Mouse (Mus musculus) retina, postnatal 1 day (tissue): Measurements from ENCODE around the gene Ssb.

Source experiments
- DNase-seq: peaks from one replicate; pipeline ENCODE4 v3.0.0-alpha.2; 2012

Gene Ssb

DNA sequence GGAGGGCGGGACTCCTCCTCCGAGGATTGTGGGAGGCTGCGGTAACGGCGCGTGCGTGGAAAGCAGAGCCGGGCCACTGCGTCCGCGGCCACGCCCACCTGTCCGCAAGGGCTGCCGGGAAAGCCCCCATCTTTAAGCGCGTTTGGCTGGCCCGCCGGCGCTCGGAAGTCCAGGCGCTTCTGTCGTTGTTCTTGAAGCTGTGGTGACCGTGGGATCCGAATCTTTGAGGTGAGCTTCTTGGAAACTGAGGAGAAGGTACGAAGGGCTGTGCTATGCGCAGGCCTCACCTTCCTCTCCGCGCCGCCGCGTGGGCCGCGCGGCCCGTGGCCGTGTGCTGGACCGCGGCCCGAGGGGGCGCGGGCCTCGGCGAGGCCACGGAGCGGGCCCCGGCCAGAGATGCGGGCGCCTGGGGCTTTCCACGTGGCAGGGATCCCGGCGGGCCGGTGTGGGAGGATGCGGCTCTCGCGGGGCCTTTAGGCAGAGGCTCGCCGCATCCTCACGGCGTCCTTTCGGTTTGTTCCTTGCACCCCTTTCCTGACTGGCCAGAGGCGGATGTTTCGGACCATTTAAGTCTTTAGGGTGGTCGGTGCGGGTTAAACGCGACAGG, at the start of gene Ssb:
TSS of gene Ssb (plus strand) at position 78 of the 607 bp plus-strand sequence.
- peak; percentile 95 for DNase-seq

DNA sequence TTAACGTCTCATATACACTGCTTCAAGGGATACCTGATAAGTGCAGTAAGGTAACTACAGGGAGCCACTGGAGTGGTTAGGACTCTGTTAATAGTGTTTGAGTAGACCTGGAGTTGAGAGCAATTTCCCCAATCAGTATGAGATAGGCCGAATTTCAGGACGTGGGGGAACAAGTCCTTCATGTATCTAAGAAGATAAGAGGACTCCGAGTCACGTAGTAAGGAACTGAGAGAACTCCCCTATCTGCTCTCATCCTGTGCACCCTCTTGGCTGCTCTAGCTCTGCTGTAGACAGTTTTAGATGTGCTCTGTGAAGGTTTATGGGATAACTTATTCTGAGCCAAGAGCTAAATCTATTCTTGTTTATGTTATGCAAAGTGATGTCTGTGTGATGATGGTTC, 44.8 kb upstream of the Ssb start:
- DNase-seq, result no peak

DNA sequence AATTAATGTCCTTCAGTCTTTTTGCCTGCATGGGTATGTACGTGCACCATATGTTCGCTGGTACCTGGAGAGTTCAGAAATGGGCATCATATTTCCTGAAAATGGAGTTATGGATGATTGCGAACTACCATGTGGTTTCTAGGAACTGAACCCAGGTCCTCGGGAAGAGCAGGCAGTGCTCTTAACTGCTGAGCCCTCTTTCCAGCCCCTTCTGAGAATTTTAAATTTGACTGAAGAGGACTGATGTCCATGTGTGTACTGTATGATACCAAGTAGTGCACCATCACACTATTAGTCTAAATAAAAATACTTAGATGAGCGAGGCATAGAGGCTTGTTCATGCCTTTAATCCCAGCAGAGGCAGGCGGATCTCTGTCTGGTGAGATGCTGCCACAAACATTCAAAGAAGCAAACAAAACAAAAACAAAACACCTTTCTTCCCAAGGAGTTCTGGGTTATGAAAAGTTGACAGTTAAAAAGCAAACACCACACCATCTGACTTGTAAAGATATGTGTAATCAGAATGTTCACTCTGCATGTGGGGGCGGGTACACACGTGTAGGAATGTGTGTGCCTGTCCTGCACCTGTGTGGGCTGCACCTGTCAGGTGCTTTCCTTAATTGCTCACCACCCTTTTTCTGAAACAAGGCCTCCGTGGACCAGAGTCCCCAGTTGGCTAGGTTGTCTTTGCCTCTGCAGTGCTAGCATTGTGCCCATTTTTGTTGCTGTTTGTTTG, 42.8 kb upstream of the Ssb start:
- no peak for DNase-seq

DNA sequence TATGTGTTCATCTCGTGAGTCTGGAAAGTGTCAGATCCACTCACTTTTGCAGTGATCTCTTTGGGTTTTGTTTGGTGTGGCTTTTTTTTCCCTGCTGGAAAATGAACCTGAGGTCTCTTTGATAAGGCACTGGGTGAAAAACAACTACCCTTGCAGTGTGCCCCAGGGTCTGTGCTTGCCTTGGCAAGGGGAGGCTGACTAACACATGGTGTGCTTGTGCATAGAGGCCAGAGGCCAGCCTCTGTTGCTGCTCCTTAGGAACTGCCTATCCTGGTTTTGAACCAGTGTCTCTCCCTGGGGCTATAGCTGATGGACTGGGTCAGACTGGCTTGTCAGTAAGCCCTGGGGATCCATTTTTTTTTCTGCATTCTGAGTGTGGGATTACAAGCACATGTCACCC, 41.2 kb upstream of the Ssb start:
- DNase-seq, result no peak

DNA sequence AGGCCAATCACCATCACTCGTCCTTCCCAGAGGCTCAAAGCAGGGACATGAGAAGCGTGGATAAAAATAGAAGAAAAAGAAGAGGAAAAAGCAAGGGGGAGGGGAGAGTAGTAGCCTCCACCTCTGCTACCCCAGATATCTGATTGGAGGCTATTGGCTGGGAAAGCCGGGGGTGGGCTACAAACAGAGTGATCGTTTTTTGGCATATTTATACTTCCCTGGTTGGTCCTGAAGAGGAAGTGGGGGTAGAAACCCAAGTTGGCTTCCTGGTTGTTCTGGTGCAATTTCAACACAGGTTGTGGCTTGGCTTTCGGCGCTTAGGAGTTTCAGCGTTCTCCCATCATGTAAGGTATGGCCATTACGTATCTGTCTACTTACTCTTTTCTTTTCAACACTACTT, 39.7 kb upstream of the Ssb start, which contains the start of gene Klhl23:
TSS of gene Klhl23 (plus strand) at position 234 of the 400 bp plus-strand sequence.
- DNase-seq, result peak; percentile 21

DNA sequence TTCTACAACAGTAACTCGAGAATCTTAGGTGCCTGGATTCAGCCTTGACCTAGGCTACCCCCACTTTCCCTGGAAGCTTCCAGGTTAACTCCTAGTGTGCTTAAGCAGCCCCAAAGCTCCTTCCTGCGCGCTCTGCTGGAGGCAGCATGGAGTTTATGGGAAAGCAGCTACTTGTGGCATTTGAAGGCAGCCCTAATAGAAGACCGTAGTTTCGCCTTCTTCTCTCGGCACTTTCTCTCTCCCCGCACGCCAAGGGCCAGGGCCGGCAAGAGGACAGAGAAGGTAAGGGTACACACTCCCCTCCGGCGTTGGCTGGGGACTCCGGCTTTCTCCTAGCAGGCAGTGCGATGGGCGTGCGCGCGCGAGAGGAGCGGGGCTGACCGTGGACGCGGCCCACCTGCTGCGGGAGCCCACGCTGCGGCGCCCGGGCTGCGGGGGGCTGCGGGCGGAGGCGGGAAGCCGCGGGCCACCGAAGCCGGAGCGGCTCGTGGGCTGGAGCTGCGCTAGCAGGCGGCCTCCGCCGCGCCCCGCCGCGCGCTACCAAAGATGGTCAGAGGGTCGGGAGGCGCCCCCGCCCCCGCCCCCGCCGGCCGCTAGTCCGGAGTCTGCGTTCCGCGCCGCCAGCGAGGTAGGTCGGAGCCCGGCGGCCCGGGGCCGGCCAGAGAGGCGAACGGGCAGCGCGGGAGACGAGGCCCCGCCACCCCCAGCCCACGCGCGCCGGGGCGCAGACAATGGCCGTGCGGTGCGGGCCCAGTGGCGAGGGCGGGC, 38.8 kb upstream of the Ssb start:
- peak; percentile 77 for DNase-seq

DNA sequence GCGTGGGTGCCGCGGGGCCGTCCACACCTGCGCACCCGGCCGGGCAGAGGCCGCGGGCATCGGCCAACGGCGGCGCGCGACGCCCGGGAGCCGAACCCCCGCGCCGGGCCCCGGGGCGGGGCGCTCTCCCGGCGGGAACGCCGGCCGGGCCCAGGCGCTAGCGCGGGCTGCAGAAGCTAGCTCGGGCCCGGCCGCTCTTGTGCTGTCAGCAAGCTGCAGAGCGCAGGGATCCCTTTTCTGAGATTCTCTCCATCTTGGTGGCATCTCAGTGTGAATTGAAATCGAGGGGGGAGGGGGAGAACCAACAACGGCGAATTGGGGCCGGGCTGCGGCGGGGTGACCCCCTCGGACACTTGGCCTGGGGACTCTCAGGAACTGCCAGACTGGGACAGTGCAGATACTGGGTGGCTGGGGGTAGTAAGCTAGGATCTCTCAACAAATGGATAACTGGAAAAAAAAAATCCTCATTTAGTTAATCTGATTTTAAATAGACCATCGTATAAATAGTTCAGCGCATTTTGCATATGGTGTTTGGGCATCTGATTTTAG, 38.2 kb upstream of the Ssb start:
- DNase-seq, result no peak

DNA sequence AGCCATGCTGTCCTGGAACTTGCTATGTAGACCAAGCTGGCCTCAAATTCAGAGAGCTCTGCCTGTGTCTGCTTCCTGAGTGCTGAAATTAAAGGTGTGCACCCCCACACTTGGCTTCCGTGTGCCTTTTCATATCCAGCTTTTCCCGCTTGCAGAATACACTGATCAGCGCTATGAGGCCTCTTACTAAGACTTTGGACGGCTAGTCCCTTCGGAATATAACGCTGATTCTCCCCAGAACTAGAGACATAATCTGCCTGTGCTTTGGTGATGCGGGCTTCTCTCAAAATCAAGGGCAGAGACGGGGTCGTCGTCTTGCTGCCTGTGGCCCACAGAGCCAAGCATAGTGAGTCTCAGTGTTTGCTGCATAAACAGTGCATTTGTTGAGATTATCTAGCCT, 35.5 kb upstream of the Ssb start:
- no peak for DNase-seq

DNA sequence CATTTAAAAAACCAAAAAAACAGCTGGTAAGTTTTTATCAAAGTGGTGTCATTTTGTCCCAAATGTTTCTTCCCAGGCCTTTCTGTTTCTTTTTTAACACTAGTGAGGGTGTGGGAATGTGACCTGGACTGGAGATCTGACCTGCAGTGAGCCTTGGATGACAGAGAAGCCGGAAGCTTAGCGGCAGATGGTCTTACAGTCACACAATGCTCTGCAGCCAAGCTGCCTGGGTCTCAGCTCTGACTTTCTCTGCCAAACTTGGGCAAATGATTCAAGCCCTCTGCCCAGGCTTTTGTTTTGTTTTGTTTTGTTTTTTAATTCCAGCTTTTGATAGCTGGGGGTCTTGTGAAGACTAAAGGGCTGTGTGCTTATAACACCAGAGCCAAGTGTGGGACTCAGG, 35.0 kb upstream of the Ssb start:
- peak; percentile 22 for DNase-seq

DNA sequence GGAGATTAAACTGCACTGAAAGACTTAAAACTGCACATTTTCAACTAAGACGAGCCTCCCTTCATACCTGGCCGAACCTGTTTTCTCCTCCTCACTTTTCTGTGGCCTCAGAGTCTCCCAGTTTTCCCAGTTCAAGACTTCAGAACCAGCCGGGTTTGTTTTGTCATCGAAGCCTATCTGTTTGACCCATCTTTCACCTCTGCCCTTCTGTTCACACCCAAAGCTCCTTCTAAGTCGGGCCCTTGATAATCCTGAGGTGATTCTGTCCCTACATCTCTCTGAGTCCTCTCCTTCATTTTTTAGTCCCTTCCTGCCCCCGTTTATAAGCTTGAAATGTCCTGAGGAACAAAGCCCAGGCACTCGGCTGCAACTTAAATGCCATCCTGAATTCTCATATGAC, 33.3 kb upstream of the Ssb start:
- DNase-seq, result no peak

DNA sequence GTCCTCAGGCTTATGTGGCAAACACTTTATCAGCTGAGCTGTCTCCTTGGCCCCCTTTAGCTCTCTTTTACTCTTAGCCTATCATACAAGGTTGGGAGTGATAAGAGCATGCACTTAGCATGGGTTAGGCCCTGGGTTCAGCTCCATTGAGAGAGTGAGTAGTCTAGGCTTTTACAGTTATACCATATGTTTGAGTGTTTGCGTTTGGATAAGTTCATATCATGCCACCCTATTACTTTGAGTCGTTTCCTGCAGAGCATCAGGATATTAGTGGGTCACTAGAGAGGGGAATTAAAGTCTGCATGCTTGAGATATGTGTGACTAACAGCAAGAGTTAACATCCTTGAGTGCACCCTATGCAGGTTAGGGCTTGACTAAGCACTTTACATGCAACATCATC, 31.7 kb upstream of the Ssb start:
- no peak for DNase-seq

DNA sequence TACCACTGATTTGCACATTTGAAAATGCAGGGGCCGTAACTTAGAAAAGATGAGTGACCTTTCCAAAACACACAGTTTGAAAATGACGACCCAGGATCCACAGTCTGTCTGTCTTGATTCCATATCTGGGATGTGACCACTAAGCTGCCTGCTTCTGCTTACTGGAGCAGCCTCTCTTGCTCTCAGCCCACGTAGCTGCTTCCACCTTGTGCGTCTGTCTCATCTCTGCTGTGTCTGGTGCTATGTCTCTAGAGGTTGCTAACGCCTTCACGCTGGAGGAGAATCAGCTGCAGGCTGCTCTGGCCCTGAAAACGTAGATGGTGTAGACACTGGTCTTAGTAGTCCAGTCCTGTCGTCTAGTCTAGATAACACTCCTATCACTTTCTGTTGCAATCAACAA, 31.2 kb upstream of the Ssb start:
- no peak for DNase-seq

DNA sequence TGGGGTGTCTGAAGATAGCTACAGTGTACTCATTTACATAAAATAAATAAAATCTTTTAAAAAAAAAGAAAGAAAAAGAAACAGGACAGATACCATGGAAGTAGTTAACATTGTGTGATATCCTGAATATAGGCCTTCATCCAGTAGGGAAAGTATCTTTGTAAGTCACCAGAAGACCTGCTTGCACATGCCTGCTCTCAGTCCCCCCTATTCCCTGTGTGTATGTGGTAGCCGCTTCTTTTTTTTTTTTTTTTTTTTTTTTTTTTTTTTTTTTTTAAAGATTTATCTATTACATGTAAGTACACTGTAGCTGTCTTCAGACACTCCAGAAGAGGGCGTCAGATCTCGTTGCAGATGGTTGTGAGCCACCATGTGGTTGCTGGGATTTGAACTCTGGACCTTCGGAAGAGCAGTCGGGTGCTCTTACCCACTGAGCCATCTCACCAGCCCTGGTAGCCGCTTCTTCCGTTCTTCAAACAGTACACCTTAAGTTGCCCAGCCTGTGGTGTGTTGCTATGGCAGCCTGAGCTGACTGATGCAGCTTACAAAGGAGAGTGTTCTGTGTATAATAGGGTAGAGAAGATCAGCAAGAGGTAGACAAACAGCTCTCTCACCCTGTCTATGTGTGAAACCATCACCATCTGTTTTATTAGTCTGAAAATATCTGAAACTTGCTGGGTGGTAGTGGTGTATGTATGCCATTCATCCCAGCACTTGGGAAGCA, 24.0 kb upstream of the Ssb start:
- DNase-seq, result no peak

DNA sequence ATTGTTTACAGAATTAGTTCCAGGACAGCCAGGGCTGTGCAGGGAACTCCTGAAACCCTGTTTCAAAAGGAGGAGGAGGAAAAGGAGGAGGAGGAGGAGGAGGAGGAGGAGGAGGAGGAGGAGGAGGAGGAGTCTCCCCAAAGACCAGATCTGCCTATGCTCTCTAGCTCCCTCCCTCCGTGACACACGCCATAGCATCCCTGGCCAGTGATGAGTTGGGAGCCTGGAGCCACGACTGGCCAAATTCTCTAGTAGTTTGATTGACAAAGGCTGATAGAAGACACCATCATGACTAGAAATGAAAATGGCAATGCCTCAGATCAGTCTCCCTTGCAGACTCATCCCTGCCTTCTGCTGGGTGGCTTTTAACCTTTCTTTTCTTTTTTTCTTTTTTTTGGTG, 23.4 kb upstream of the Ssb start:
- DNase-seq, result no peak

DNA sequence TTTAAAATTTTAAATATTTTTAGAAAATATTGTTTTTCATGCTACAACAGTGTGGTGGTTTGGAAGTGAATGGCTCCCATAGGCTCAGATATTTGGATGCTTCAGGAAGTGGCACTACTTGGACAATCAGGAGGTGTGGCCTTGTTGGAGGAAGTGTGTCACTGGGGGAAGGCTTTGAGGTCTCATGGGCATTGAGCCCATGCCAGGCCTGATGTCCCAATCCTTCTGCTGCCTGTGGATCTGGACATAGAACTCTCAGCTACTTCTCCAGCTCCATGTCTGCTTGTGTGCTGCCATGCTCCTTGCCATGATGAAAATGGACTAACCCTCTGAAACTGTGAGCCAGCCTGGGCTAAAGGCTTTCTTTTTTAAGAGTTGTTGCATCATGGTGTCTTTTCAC, 22.7 kb upstream of the Ssb start:
- no peak for DNase-seq

DNA sequence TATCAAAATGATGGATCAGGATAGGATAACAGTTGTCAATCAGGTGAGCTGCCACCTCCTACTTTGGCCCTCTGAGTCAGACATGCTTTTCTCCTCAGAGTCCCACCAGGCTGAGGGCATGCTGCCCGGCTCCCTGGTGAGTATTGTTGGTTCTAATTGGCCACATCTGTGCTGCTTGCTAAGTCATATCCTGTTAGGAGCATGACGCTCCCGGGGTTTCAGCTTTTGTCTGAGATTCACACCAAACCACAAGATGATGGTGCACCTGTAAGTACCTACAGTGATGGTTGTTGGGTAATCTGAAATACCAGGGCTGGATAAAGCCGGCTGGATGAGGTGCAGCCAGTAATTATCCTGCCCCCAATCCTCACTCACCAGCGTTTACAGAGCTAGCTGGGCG, 21.1 kb upstream of the Ssb start:
- peak; percentile 46 for DNase-seq

DNA sequence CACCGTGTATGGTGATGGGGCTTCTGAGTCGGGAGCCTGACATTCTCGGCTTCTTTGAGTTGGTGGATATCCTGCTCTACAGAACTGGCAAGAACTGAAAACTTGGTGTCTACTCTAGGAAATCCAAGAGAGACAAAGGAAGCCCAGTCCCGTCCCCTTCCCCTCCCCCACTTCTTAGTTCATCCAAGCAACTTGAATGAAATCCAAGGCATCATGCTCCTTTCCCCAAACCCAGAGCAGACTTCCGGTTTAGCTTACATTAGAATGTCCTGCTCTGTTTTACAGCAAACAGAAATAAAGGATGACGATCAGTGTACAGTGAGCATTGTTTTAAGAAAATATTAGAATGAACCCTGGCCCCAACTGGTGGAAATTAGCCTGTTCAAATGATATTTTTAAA, 12.1 kb upstream of the Ssb start:
- no peak for DNase-seq

DNA sequence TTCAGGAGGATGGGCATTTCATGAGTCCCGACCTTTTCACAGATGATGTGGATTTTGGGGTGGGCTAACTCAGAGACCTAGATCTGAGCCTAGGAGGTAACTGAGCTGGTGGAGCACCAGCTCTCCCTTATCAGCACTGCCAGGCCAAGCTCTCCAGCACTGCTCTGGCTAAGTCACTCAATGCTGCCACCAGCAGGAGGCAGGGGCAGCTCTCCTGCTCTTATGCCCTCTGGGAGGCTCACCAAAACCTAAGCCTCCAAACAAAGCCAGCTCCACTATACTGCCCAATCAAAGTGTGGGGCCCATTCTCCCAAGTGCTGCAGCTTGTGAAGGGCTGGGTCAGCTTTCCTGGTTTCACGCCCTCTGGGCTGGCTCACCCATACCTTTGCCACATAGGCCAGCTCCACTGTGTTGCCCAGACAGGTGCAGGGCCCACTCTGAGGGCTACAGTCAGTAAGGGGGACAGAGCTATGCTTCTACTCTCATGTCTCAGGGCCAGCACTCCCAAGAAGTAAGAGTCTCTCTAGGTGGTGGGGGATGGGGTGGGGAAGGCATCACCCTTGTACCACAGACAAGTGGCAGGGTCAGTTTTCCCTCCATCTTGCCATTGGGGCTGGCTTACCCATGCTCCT, 9.8 kb upstream of the Ssb start:
- DNase-seq, result no peak

DNA sequence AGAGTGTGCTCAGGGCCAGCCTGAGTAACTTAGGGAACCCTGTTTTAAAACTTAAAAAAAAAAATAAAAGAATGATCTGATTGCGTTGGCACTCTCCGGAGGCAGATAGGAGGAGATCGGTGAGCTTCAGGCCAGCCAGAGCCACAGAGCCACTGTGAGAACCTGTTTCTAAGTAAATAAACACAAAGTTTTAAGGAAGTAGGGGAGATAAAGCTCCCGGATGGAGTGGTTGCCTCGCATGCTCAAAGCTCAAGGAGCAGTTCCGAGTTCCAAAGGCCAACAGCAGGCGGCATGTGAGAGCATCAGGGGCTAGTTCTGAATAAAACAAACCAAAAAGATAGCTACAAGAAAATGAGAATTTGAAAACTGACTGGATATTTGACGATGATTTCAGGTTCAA, 5.0 kb upstream of the Ssb start:
- no peak for DNase-seq

DNA sequence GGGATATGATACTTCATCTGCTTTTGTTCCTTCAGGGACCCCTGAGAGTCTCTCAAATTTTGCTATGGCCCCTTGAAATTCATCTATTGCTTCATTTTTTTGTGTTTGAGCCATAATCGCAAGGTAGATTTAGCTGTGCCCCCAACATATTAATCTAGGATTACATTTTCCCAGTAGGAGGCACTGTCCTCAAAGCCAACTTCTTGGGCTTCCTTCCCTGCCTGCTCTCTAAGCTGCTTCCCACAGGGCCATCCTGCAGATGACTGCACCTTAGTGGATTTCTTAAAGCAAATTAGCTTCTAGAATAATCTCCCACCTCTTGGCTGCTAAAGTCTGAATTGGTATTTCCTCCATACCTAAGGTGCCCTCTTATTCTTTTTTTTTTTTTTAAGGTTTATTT, 3.5 kb upstream of the Ssb start:
- DNase-seq, result peak; percentile 51

DNA sequence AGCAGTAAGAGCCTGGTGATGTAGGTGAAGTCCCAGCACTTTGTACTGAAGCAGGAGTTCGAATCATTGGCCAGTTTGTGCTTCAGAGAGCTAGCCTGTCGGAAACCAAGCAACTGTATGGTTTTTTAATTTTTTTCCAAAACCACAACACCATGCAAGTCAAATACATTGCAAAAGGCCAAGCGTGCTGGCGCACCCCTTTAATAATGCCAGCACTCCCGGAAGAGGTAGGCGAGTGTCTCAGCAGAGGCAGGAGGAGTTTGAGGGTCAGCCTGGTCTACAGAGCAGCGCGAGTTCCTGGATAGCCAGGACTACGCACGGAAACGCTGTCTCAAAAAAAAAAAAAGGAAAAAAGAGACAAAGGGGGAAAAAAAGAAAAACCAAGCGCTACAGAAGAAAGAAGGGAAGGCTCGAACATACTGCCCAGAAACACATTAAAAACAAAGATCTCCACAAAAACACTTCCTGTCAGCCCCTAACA, 350 bp upstream of the Ssb start:
- no peak for DNase-seq

DNA sequence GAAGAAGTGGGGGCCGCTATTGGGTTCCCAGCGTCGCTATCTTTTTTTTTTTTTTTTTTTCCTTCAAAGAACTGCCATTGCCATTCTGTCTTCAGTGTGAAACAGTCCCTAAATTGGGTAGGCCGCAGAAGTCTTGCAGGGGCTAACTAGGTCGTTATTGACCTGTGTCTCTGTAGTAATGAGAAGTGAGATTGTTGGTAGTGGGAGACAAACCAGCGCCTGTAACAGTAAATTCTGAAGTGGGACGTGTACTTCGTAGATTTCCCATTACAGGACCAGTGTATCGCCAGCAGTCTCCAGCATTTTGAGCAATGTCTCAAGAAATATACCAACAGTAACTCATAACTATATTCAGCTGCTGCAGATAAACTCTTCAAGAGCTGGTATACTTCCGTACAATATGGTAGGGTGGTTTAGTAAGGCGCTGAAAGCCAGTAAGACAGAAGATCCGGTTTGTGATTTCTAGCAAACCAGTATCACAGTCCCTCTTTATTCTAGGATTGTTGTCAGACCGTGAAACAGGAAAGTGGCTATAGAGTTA, 825 bp downstream of the Ssb start:
- DNase-seq, result no peak
